Mouse (Mus musculus) right cerebral cortex, postnatal 25 days (tissue): ENCODE results near the gene Dnah6.

ENCODE experiments used
- DNase-seq: peaks from one replicate; pipeline ENCODE4 v3.0.0; 2022

Dnah6 gene

GRCm38 (mm10) chr6:73221189-73221957 is at the start of gene Dnah6:
Gene Dnah6, minus strand, starts transcription at chr6:73221651.
- peak; percentile 89 for DNase-seq

DNA sequence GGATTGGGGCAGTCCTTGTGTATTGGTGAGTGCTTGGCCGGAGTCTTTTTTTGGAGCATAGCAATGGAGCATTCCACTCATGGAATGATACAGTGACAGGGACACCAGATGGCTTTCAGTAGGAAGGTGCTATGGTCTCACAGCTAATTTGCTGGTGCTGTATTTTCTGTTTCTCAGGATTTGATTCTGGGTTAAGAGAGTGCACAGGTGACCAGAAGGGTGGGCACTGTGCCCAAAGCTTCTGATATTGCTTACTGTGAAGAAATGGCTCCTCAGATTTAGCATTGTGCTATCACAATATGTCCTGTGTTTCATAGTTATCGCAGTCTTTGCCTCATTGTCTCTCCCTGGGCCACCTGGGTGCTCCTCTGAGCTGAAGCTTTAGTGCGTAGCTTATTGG is 47.9 kb upstream of the Dnah6 start:
- DNase-seq = no peak

- no peak for DNase-seq
These were observed 46.4 kb upstream of the Dnah6 start for GRCm38 (mm10) chr6:73267738-73268311.

- no peak for DNase-seq
These were observed 43.4 kb upstream of the Dnah6 start for GRCm38 (mm10) chr6:73264801-73265200.

DNA sequence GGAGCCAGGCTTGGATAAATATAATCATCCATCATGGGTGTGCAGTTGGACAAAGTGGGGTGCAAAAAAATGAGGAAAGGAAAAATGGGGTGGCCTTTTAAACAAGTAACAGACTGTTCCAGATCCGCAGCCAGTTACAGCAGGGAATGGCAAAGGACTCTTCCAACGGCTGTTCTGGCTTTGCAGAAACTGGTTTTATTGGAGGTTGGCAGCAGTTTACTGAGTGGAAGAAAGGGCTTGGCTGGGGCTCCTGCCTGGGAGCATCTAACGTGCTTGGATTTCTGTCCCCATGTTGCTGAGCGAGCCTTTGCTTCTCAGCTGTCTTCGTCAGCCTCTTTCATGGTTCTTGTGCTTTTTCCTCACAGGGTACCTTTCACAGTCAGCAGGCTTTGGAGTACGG is 38.7 kb upstream of the Dnah6 start:
- no peak for DNase-seq

- DNase-seq = no peak
These were observed 35.6 kb upstream of the Dnah6 start for GRCm38 (mm10) chr6:73257068-73257467.

- no peak for DNase-seq
These were observed 33.1 kb upstream of the Dnah6 start for GRCm38 (mm10) chr6:73254307-73255228.

DNA sequence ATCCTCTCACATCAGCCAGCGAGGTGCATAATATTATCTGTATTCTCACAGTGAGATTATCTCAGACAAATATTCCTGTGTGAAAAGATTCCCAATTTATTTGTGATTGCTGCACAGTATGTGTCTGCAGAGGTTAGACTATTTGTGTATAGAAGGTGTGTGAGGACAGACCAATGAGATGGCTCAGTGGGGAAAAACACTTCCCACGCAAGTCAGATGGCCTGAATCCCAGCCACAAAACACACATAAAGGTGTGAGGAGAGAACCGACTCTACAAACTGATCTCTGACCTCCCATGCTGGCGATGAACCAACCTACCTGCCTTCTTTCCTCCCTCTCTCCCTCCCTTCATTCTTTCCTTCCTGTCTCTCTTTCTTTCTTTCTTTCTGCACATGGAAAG is 32.1 kb upstream of the Dnah6 start:
- DNase-seq = no peak

- DNase-seq = no peak
These were observed 31.6 kb upstream of the Dnah6 start for GRCm38 (mm10) chr6:73253006-73253405.

- no peak for DNase-seq
These were observed 30.9 kb upstream of the Dnah6 start for GRCm38 (mm10) chr6:73252396-73252795.

DNA sequence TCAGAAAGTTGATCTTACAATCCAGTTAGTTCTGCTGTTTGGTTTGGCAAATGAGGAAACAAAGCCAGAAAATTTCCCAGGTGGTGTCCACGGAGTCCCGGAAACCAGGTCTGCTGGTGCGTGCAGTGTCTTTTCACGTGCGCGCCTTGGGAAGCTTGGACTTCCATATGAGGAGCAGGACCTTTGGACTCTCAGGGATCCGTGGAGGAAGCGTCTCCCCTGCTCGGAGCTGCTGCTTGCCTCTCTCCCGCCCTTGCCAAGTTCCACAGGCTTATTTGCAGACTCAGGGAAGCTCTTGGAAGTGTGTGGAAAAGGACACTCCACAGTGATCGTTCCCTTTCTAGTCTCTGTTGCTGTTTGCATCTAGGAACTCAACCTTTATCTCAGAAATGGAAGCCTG is 29.9 kb upstream of the Dnah6 start:
- DNase-seq = no peak

- no peak for DNase-seq
These were observed 28.4 kb upstream of the Dnah6 start for GRCm38 (mm10) chr6:73249851-73250250.

DNA sequence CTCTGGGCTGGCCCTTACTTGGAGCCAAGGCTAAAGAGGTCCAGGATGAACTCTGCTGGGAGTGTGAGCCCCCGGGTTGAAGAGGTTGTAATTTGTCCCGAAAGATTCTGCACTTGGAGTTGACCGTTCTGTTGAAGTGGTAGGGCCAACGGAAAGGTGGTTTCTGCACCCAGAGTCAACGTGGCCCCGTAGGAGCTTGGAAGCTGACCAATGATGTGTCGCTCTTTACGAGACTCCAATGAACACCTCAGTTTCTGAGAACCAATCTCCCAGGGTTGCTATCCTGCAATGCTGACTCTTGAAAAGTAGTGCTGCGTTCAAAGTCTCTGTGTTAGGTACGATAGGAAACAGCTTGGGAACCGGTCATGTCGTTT is 27.6 kb upstream of the Dnah6 start:
- DNase-seq = no peak

GRCm38 (mm10) chr6:73248237-73249048 is 27.0 kb upstream of the Dnah6 start, which contains the start of gene Suclg1:
Gene Suclg1, plus strand, starts transcription at chr6:73248382.
- DNase-seq = peak; percentile 88

DNA sequence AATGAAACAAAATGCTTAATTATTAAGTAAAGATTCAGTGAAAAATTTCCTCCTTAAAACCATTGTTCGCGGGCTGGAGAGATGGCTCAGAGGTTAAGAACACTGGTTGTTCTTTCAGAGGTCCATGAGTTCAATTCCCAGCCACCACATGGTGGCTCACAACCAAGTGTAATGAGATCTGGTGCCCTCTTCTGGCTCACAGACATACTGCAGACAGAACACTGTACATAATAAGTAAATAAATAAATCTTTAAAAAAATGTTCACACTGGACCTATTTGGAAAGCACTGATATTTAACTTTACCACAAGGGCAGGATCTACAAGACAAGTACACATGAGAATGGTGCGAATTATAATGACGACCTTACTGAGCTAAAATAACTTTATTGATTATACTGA is 26.0 kb upstream of the Dnah6 start:
- no peak for DNase-seq

GRCm38 (mm10) chr6:73246821-73247220 is 25.4 kb upstream of the Dnah6 start:
- no peak for DNase-seq

DNA sequence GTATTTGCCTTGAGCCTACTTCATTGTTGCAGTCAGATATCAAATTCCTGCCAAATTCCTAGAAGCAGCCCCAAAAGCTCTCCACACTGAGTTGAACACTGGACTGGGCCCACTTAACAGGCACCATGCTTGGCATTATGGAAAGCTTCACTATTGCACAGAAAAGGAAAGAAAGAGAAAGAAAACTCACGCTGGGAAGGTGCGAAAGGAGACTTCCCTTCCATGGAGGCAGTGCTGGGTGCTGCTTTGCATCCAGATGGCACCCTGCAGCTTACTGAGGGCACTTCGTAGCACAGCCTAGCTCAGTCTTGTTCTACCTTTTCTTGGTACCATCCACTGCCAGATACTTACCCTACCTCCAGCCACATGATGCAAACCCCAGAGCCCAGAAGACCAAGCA is 14.2 kb upstream of the Dnah6 start:
- no peak for DNase-seq

- no peak for DNase-seq
These were observed 12.9 kb upstream of the Dnah6 start for GRCm38 (mm10) chr6:73234302-73234900.

- DNase-seq = no peak
These were observed 11.8 kb upstream of the Dnah6 start for GRCm38 (mm10) chr6:73233202-73233726.

- DNase-seq = no peak
These were observed 10.7 kb upstream of the Dnah6 start for GRCm38 (mm10) chr6:73232152-73232584.

DNA sequence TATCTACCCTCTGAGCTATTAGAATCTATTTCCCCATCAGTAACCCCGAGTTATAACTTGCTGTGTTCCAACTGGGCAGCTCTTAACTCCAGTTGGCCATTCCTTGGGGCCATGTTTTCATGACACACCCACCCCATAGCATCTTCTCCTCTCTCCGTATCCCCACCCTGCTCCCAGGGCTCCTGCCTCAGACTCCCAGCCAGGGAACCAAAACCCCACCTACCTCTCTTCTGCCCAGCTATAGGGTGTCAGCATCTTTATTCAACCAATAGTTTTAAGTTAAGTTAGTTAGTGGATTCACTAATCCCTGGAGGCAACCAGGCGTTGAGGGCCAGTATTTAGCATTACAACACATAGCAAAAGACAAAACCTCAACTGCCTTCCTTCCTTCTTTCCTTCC is 7.4 kb upstream of the Dnah6 start:
- DNase-seq = no peak

GRCm38 (mm10) chr6:73228408-73228807 is 7.0 kb upstream of the Dnah6 start:
- DNase-seq = no peak
